Comparison of ENCODE assay signal across 10 mouse cellular contexts in the genomic region with DNA sequence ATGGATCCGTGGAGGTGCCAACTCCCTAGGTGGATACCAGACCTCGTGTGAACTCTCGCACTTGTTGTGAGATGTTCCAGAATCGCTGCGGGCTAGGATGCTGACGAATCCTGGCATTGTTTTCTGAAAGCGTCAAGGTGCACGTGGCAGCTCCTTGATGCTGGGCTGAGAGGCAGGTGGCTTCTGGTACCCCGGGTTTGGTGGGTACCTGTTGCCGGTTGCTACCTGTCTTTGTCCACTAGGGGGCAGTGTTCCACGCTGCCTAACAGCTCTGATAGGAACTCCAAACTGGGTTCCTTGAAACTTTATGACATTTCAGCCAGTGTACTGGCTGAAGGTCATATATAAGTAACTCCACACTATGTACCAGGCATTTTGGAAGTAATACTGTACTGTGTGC. TPM values are rescaled to one million over a fixed set of nuclear protein-coding genes. Genes with fewer than 3 reads are reported as not detected.
A peak's percentile ranks its signal among the peaks of the same experiment; 100 is the strongest.
DNase-seq lines count a peak whose midpoint lies in the region; ATAC-seq and TF ChIP-seq lines count a peak whose summit lies in the region.
"Had no signal": no experiment of that assay in that cellular context is flagged by ENCODE, and none has a peak within 500 bp of the region (broad histone marks: within the 10 kb centered on the region; RNA-seq: fewer than 3 reads in every experiment).

No protein-coding gene starts in this region.

- 24% methylated on average over 11 of the region's 11 CpGs for WGBS in hindbrain, embryonic 11.5 days
- 26% methylated on average over 11 of the region's 11 CpGs for WGBS in hindbrain, embryonic 12.5 days

- TF ChIP-seq POLR2A in ES-Bruce4 (IDR thresholded peaks at IDR 0.05; ENCODE audit: insufficient read depth, low read length): no peak

- H3K4me3 ChIP-seq in hindbrain, embryonic 11.5 days (ENCODE audit: low read depth, low read length): no peak overlapping the region
- H3K4me3 ChIP-seq in hindbrain, embryonic 12.5 days: no peak overlapping the region
- no peak overlapping the region for H3K4me3 ChIP-seq in ES-Bruce4 (ENCODE audit: low read depth, low read length)
- H3K4me3 ChIP-seq: erythroblast, embryonic 14.5 days; neural tube, embryonic 12.5 days had no signal

- no peaks in the 10 kb centered on the region for H3K9me3 ChIP-seq in hindbrain, embryonic 11.5 days (ENCODE audit: control insufficient read depth, low read length)
- no peaks in the 10 kb centered on the region for H3K9me3 ChIP-seq in hindbrain, embryonic 12.5 days (replicated peaks)
- H3K9me3 ChIP-seq in ES-Bruce4 (replicated peaks; ENCODE audit: control insufficient read depth, insufficient read depth, low read length, poor library complexity, severe bottlenecking): no peaks in the 10 kb centered on the region
- H3K9me3 ChIP-seq: neural tube, embryonic 12.5 days had no signal

- peak; percentile 82 for DNase-seq in hindbrain, embryonic 11.5 days (ENCODE audit: low spot score)
- peak; percentile 58 for DNase-seq in c-Kit-positive CD71-positive TER-119-positive erythroid progenitor cells, embryonic 14.5 days (ENCODE audit: low spot score)
- peak; percentile 45 for DNase-seq in left cerebral cortex, postnatal 4 days
- DNase-seq in naive thymus-derived CD4-positive, alpha-beta T cell, adult 2 months (ENCODE audit: low read depth): peak; percentile 87
- DNase-seq in thymus, postnatal 14 days: peak; percentile 83

- intact Hi-C loops in left cerebral cortex, postnatal 4 days (cut with DNase I): loop anchor here (5.0 kb wide), 1 partner anchor 167 kb away; no protein-coding TSS in a partner anchor

- H3K9ac ChIP-seq in hindbrain, embryonic 11.5 days (ENCODE audit: low read depth, low read length): no peak overlapping the region
- H3K9ac ChIP-seq in hindbrain, embryonic 12.5 days: no peak overlapping the region
- no peak overlapping the region for H3K9ac ChIP-seq in ES-Bruce4 (ENCODE audit: low read depth, poor library complexity, severe bottlenecking)
- H3K9ac ChIP-seq: neural tube, embryonic 12.5 days had no signal

- no peak for TF ChIP-seq EP300 in ES-Bruce4 (IDR thresholded peaks at IDR 0.05; ENCODE audit: insufficient read depth, low read depth, low read length)

- H3K36me3 ChIP-seq in hindbrain, embryonic 11.5 days (ENCODE audit: control insufficient read depth, insufficient read depth, low read length): no peaks in the 10 kb centered on the region
- H3K36me3 ChIP-seq in hindbrain, embryonic 12.5 days: peaks cover 6% of the 10 kb centered on the region; the same call in 1 of the 2 replicates
- H3K36me3 ChIP-seq in ES-Bruce4 (ENCODE audit: control insufficient read depth, insufficient read depth, low read length, poor library complexity, severe bottlenecking): peaks cover 4% of the 10 kb centered on the region; the same call in 1 of the 2 replicates

- no peak overlapping the region for H3K27ac ChIP-seq in hindbrain, embryonic 11.5 days (ENCODE audit: low read depth, low read length)
- H3K27ac ChIP-seq in hindbrain, embryonic 12.5 days: no peak overlapping the region
- H3K27ac ChIP-seq in ES-Bruce4 (ENCODE audit: insufficient read depth, low read length): no peak overlapping the region
- H3K27ac ChIP-seq: neural tube, embryonic 12.5 days had no signal

- no peak for ATAC-seq in hindbrain, embryonic 11.5 days (ENCODE audit: low FRiP score)
- no peak; the same call in 1 of the 2 replicates for ATAC-seq in hindbrain, embryonic 12.5 days (ENCODE audit: low FRiP score)
- ATAC-seq in granulocyte monocyte progenitor cell, adult 5-6 weeks (replicated peaks; ENCODE audit: poor library complexity, severe bottlenecking): peak; percentile 51

- H3K4me1 ChIP-seq in hindbrain, embryonic 11.5 days (replicated peaks; ENCODE audit: control insufficient read depth, insufficient read depth, low read length): no peaks in the 10 kb centered on the region
- H3K4me1 ChIP-seq in hindbrain, embryonic 12.5 days: no peaks in the 10 kb centered on the region
- no peaks in the 10 kb centered on the region for H3K4me1 ChIP-seq in ES-Bruce4 (ENCODE audit: control insufficient read depth, insufficient read depth, low read length)
- H3K4me1 ChIP-seq: neural tube, embryonic 12.5 days had no signal

- no peak overlapping the region for H3K4me2 ChIP-seq in hindbrain, embryonic 11.5 days (replicated peaks; ENCODE audit: low read depth, low read length)
- no peak overlapping the region for H3K4me2 ChIP-seq in hindbrain, embryonic 12.5 days (replicated peaks)
- H3K4me2 ChIP-seq: neural tube, embryonic 12.5 days had no signal

- TF ChIP-seq CTCF in ES-Bruce4 (IDR thresholded peaks at IDR 0.05; ENCODE audit: low read depth, low read length): peak; percentile 90

- H3K27me3 ChIP-seq in hindbrain, embryonic 11.5 days (ENCODE audit: control insufficient read depth, insufficient read depth, low read length): no peaks in the 10 kb centered on the region
- no peaks in the 10 kb centered on the region for H3K27me3 ChIP-seq in hindbrain, embryonic 12.5 days
- no peaks in the 10 kb centered on the region for H3K27me3 ChIP-seq in ES-Bruce4 (ENCODE audit: control insufficient read depth, insufficient read depth, low read length, poor library complexity, severe bottlenecking)
- H3K27me3 ChIP-seq: neural tube, embryonic 12.5 days had no signal

RNA-seq across cellular contexts. Expression of a gene that starts 14.8 kb away (rescaled TPM):
- 2.4 and 3.1 TPM in 2 replicates for polyA plus RNA-seq in hindbrain, embryonic 11.5 days (2014; fragmentation: Nextera tagmentation; extraction: Ambion mirVana)
- polyA plus RNA-seq in hindbrain, embryonic 12.5 days (2016; fragmentation: Nextera tagmentation; extraction: Ambion mirVana): 9.1 and 10.3 TPM in 2 replicates
- 6.5 and 7.3 TPM in 2 replicates for polyA plus RNA-seq in ES-Bruce4 (2011; ENCODE audit: insufficient read depth, insufficient read length, low read depth, missing spikeins)
- 5.7 and 6.7 TPM in 2 replicates for total RNA-seq in granulocyte monocyte progenitor cell, adult 5-6 weeks (2014; fragmentation: Nextera tagmentation)
- total RNA-seq in granulocyte monocyte progenitor cell, adult 5-6 weeks (2017): 5.9 and 6.8 TPM in 2 replicates
- 10 to 100 TPM; 11.1 to 11.4 TPM for total RNA-seq in left cerebral cortex, postnatal 4 days (2021)

RNA-seq across cellular contexts. Expression of a gene that starts 14.8 kb away (rescaled TPM):
- polyA plus RNA-seq in hindbrain, embryonic 11.5 days (2014; fragmentation: Nextera tagmentation; extraction: Ambion mirVana): 21.9 and 26.6 TPM in 2 replicates
- 26.0 and 27.9 TPM in 2 replicates for polyA plus RNA-seq in hindbrain, embryonic 12.5 days (2016; fragmentation: Nextera tagmentation; extraction: Ambion mirVana)
- 41.1 TPM in 2 replicates for polyA plus RNA-seq in ES-Bruce4 (2011; ENCODE audit: insufficient read depth, insufficient read length, low read depth, missing spikeins)
- 38.7 and 46.7 TPM in 2 replicates for total RNA-seq in granulocyte monocyte progenitor cell, adult 5-6 weeks (2014; fragmentation: Nextera tagmentation)
- 40.8 and 42.9 TPM in 2 replicates for total RNA-seq in granulocyte monocyte progenitor cell, adult 5-6 weeks (2017)
- total RNA-seq in left cerebral cortex, postnatal 4 days (2021): 10 to 100 TPM; 26.7 to 30.3 TPM

RNA-seq across cellular contexts. Expression of a gene that starts 25.2 kb away (rescaled TPM):
- 56.5 and 57.8 TPM in 2 replicates for polyA plus RNA-seq in hindbrain, embryonic 11.5 days (2014; fragmentation: Nextera tagmentation; extraction: Ambion mirVana)
- 68.4 and 73.9 TPM in 2 replicates for polyA plus RNA-seq in hindbrain, embryonic 12.5 days (2016; fragmentation: Nextera tagmentation; extraction: Ambion mirVana)
- 45.7 and 53.3 TPM in 2 replicates for polyA plus RNA-seq in ES-Bruce4 (2011; ENCODE audit: insufficient read depth, insufficient read length, low read depth, missing spikeins)
- total RNA-seq in granulocyte monocyte progenitor cell, adult 5-6 weeks (2014; fragmentation: Nextera tagmentation): 47.3 and 55.2 TPM in 2 replicates
- 21.0 and 21.4 TPM in 2 replicates for total RNA-seq in granulocyte monocyte progenitor cell, adult 5-6 weeks (2017)
- total RNA-seq in left cerebral cortex, postnatal 4 days (2021): 10 to 100 TPM; 13.6 to 18.3 TPM
